Mouse (Mus musculus) hindbrain, embryonic 15.5 days (tissue): ENCODE data around the gene Rnf39. TPM values are rescaled to one million over a fixed set of nuclear protein-coding genes. Genes with fewer than 3 reads are reported as not detected.
A peak's percentile ranks its signal among the peaks of the same experiment; 100 is the strongest.

ENCODE experiments used
- ATAC-seq: fragments of 200-750 bp; cut with Nextera tagmentation; 2 replicates; pipeline ENCODE4 v1.8.0; 2017; ENCODE audit warnings: low read depth, moderate number of reproducible peaks, moderate TSS enrichment; ENCODE audit not compliant: low FRiP score
- H3K27ac ChIP-seq: fragments of 300-500 bp; sonication (generic); replicated peaks from 2 replicates; pipeline ENCODE4 v1.5.1; 2015; ENCODE audit warnings: mild to moderate bottlenecking, inconsistent platforms
- H3K27me3 ChIP-seq: fragments of 300-500 bp; sonication (generic); 2 replicates; pipeline ENCODE4 v1.6.1; 2015; ENCODE audit warnings: control low read depth, inconsistent platforms
- H3K36me3 ChIP-seq: fragments of 300-500 bp; sonication (generic); 2 replicates; pipeline ENCODE4 v1.6.1; 2015; ENCODE audit warnings: control low read depth, inconsistent platforms
- H3K4me1 ChIP-seq: fragments of 300-500 bp; sonication (generic); replicated peaks from 2 replicates; pipeline ENCODE4 v1.6.1; 2015; ENCODE audit warnings: control low read depth, inconsistent platforms
- H3K4me2 ChIP-seq: fragments of 300-500 bp; sonication (generic); 2 replicates; pipeline ENCODE4 v1.6.1; 2015; ENCODE audit warnings: moderate library complexity, mild to moderate bottlenecking, inconsistent platforms
- H3K4me3 ChIP-seq: fragments of 300-500 bp; sonication (generic); 2 replicates; pipeline ENCODE4 v1.5.1; 2015; ENCODE audit warnings: mild to moderate bottlenecking, inconsistent platforms
- H3K9ac ChIP-seq: fragments of 300-500 bp; sonication (generic); 2 replicates; pipeline ENCODE4 v1.6.1; 2015; ENCODE audit warnings: inconsistent platforms
- H3K9me3 ChIP-seq: fragments of 300-500 bp; sonication (generic); 2 replicates; pipeline ENCODE4 v1.6.1; 2016; ENCODE audit warnings: control low read depth, inconsistent platforms
- WGBS: fragments of 180-500 bp; shearing (Covaris S2); methylation state at CpG from one replicate; pipeline ENCODE4 v1.1.7; 2015; 5-methylcytosine and 5-hydroxymethylcytosine counted together
- polyA plus RNA-seq: library from polyadenylated mRNA; unstranded; fragments of >200 nt; fragmentation: Nextera tagmentation; extraction: Ambion mirVana; gene quantifications from 2 replicates; pipeline ENCODE4 v1.2.1, GENCODE M21; 2015

Rnf39 gene
- polyA plus RNA-seq, 1 experiment from 2014 or later = 1.5 TPM

GRCm38 (mm10) chr17:36914108-36914507 lies 28.6 kb upstream of the Rnf39 start:
- no peaks in the 10 kb centered on the region for H3K9me3 ChIP-seq
- no peaks in the 10 kb centered on the region for H3K36me3 ChIP-seq
- no peak overlapping the region for H3K9ac ChIP-seq
- no peak overlapping the region for H3K4me3 ChIP-seq
- ATAC-seq = no peak
- no peaks in the 10 kb centered on the region for H3K4me1 ChIP-seq
- no peak overlapping the region for H3K4me2 ChIP-seq
- 7% methylated on average over 2 of the region's 2 CpGs for WGBS
- H3K27ac ChIP-seq = no peak overlapping the region
- H3K27me3 ChIP-seq = no peaks in the 10 kb centered on the region

- Histone ChIP-seq H3K36me3 (no peaks in the 10 kb centered on the region), H3K9me3 (no peaks in the 10 kb centered on the region), H3K4me2 (no peak overlapping the region), H3K4me3 (no peak overlapping the region), H3K9ac (no peak overlapping the region), H3K27me3 (no peaks in the 10 kb centered on the region), H3K27ac (no peak overlapping the region), H3K4me1 (no peaks in the 10 kb centered on the region)
- ATAC-seq = no peak
- 13% methylated on average over 9 of the region's 9 CpGs for WGBS
Observed at GRCm38 (mm10) chr17:36915076-36915475, 27.6 kb upstream of the Rnf39 start.

GRCm38 (mm10) chr17:36920239-36920638 lies 22.5 kb upstream of the Rnf39 start:
- no peak overlapping the region for H3K9ac ChIP-seq
- no peak overlapping the region for H3K4me2 ChIP-seq
- no peak overlapping the region for H3K4me3 ChIP-seq
- no peaks in the 10 kb centered on the region for H3K4me1 ChIP-seq
- ATAC-seq = no peak
- H3K36me3 ChIP-seq = no peaks in the 10 kb centered on the region
- H3K27ac ChIP-seq = no peak overlapping the region
- WGBS = 62% methylated on average over 15 of the region's 15 CpGs
- H3K9me3 ChIP-seq = no peaks in the 10 kb centered on the region
- no peaks in the 10 kb centered on the region for H3K27me3 ChIP-seq

DNA sequence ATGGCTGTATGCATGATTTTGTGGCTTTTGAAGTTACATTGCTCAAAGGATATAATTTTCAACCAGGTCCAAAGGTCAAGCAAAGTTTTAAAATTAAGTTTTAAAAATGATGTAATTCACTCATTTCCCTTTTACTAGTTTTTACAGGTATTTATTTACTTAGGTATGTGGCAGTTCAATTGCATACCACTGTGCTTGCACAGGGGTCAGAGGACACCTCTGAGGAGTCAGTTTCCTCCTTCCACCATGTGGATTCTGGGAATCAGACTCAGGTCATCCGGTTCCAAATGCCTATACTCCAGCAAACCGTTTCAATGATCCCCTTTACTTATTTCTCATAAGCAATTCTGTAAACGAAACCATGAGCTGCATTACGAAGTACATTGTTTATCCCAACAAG lies 20.0 kb upstream of the Rnf39 start:
- no peak for ATAC-seq

GRCm38 (mm10) chr17:36923491-36923890 lies 19.2 kb upstream of the Rnf39 start:
- Histone ChIP-seq H3K4me2 (no peak overlapping the region), H3K4me3 (no peak overlapping the region), H3K9me3 (no peaks in the 10 kb centered on the region), H3K27me3 (no peaks in the 10 kb centered on the region), H3K36me3 (no peaks in the 10 kb centered on the region), H3K4me1 (no peaks in the 10 kb centered on the region), H3K9ac (no peak overlapping the region), H3K27ac (no peak overlapping the region)
- 62% methylated on average over 4 of the region's 4 CpGs for WGBS
- ATAC-seq = no peak

More for the DNA sequence above, 20.0 kb upstream of the Rnf39 start:
- Histone ChIP-seq H3K4me1 (no peaks in the 10 kb centered on the region), H3K9ac (no peak overlapping the region), H3K36me3 (no peaks in the 10 kb centered on the region), H3K27ac (no peak overlapping the region), H3K9me3 (no peaks in the 10 kb centered on the region), H3K4me3 (no peak overlapping the region), H3K27me3 (no peaks in the 10 kb centered on the region), H3K4me2 (no peak overlapping the region)
- WGBS = 89% methylated on average over 4 of the region's 4 CpGs

- 68% methylated on average over 10 of the region's 10 CpGs for WGBS
- H3K4me1 ChIP-seq = no peaks in the 10 kb centered on the region
- H3K36me3 ChIP-seq = no peaks in the 10 kb centered on the region
- no peak for ATAC-seq
- H3K4me3 ChIP-seq = no peak overlapping the region
- H3K4me2 ChIP-seq = no peak overlapping the region
- H3K27me3 ChIP-seq = no peaks in the 10 kb centered on the region
- H3K9me3 ChIP-seq = no peaks in the 10 kb centered on the region
- no peak overlapping the region for H3K9ac ChIP-seq
- no peak overlapping the region for H3K27ac ChIP-seq
Observed at GRCm38 (mm10) chr17:36927496-36928120, 15.1 kb upstream of the Rnf39 start.

DNA sequence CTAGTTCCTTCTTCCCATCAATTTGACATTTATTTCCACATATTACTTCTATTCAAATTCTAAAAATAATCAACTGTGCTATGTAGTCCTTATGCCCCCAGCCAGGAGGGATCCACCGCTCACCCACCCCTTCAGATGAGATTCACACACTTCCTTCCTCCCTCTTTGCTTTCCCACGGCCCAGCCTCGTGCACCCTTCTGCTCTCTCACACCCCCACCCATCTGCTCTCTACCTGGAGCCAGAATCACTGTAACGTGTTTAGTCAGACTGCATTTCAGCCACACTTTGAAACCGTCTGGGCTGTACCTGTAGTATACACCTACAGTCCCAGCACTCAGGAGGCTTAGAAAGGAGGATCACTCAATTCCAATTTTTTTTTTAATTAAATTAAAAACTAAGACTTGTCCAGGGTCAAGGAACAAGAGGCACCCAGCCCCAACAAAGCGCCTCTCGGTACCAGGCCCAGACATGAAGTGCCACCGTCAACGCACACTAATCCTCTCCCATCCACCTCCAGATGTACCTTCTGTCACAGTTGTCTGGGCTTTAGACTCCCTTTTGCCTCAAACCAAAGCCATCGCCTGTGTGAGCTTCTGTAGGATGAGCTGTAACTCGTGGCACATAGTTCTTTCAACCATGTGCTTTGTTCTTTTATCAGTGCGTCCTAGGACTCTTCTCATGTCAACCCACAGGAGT lies 13.3 kb upstream of the Rnf39 start:
- Histone ChIP-seq H3K36me3 (no peaks in the 10 kb centered on the region), H3K4me3 (no peak overlapping the region), H3K4me2 (no peak overlapping the region), H3K27me3 (no peaks in the 10 kb centered on the region), H3K9ac (no peak overlapping the region), H3K27ac (no peak overlapping the region), H3K4me1 (no peaks in the 10 kb centered on the region), H3K9me3 (no peaks in the 10 kb centered on the region)
- WGBS = 73% methylated on average over 12 of the region's 12 CpGs
- ATAC-seq = no peak

DNA sequence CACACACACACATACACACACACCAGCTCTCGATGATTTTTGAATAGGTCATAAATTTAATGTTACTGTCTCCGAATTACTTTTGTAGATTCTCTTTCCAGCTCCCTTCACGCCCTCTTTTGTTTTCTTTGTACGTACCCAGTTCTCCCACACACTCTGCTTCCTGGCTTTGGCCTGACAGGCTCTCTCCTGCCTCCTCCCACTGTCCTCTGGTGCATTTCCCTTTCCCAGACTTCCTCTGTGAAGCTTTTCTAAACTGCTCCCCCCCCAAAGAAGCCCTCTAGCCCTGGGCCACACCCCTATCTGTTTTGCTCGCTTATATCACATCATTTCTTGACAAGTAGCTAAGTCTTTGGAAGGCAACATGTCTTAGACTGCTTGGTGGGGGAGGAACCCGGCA lies 12.5 kb upstream of the Rnf39 start:
- no peaks in the 10 kb centered on the region for H3K27me3 ChIP-seq
- 71% methylated on average over 6 of the region's 6 CpGs for WGBS
- ATAC-seq = no peak
- no peaks in the 10 kb centered on the region for H3K9me3 ChIP-seq
- no peak overlapping the region for H3K4me3 ChIP-seq
- H3K36me3 ChIP-seq = no peaks in the 10 kb centered on the region
- H3K27ac ChIP-seq = no peak overlapping the region
- H3K4me1 ChIP-seq = no peaks in the 10 kb centered on the region
- H3K4me2 ChIP-seq = no peak overlapping the region
- H3K9ac ChIP-seq = no peak overlapping the region

DNA sequence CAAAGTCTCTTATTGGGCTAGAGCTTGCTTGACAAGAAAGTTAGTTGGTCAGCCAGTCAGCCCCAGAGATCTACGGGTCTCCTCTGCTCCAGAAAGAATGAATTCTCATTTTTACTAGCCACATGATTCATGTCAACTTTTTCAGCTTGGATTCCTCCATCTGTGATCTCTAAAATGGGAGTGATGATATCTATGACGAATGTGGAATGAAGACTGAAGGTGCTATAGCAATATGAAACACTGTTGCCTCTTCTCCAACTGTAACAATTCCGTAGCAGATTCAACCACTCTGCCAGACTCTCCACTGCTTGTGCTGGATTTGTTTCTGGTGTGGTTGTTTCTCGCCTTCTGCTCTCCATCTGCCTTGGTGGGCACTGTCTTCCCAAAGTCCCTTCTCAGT lies 11.6 kb upstream of the Rnf39 start:
- Histone ChIP-seq H3K9me3 (no peaks in the 10 kb centered on the region), H3K9ac (no peak overlapping the region), H3K36me3 (no peaks in the 10 kb centered on the region), H3K27me3 (no peaks in the 10 kb centered on the region), H3K4me2 (no peak overlapping the region), H3K4me1 (no peaks in the 10 kb centered on the region), H3K27ac (no peak overlapping the region), H3K4me3 (no peak overlapping the region)
- no peak for ATAC-seq
- 89% methylated on average over 4 of the region's 4 CpGs for WGBS

DNA sequence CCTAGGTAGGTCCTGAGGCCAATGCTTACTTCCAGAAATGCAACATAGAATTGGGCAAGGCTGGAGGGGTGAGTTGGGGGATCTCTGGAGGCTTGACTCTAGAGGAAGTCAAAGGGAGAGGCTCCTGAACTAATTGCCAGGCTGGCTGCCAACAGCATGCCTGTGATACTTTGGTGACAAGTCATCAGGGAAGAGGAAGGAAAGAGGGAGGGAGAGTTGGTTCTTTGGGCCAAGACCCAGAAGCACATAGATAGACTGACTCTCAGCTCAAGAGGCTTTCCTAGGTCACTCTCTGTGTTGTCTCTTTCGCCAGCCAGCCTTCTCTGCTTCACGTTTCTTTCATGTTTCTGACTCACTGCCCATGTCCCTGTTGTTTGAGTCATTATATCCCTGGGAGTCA lies 10.9 kb upstream of the Rnf39 start:
- Histone ChIP-seq H3K9me3 (no peaks in the 10 kb centered on the region), H3K9ac (no peak overlapping the region), H3K27ac (no peak overlapping the region), H3K36me3 (no peaks in the 10 kb centered on the region), H3K4me3 (no peak overlapping the region), H3K4me2 (no peak overlapping the region), H3K4me1 (no peaks in the 10 kb centered on the region), H3K27me3 (no peaks in the 10 kb centered on the region)
- no peak for ATAC-seq
- 85% methylated on average over 2 of the region's 2 CpGs for WGBS

DNA sequence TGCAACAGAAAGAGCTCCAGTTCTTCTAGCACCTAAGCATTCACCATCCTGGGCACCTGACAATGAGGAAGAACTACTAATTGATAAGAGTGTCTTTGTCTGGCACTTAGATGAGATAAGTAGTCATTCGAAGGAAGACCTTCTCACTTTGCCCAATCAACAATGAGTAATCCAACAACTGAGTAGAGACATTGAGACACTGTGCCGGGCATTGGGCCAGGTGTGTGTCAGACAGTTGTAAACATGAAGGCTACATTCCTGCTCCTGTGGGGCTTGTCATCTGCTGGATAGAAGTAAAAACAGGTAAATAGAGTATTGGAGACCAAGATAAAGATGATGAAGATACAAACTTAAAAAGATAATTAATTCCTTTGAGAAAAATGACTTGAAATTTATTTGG lies 4.7 kb upstream of the Rnf39 start:
- Histone ChIP-seq H3K9me3 (no peaks in the 10 kb centered on the region), H3K4me1 (peaks cover 7% of the 10 kb centered on the region), H3K9ac (no peak overlapping the region), H3K27ac (no peak overlapping the region), H3K36me3 (no peaks in the 10 kb centered on the region), H3K4me3 (no peak overlapping the region), H3K4me2 (no peak overlapping the region), H3K27me3 (peaks cover 16% of the 10 kb centered on the region)
- ATAC-seq = no peak
- 93% methylated on average over 2 of the region's 2 CpGs for WGBS

DNA sequence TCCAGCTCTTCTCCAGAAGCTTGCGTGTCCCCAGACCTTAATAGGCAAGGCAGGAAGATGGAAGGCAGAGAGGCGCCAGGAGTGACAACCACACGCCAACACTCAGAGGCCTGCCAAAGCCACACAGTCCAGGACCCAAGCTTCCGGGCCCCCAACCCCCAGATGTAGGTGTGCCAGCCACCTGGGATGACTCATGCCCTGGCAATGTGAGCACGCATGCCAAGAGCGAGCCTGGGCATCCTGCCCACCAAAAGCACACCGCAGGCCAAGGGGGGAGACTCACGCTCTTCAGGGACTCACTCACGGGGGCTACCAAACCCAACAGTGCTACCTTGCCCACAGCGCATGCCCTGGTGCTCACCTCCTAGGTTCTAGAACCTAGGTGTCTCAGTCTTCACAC lies 327 bp upstream of the Rnf39 start:
- Histone ChIP-seq H3K4me3 (peak overlapping the region; percentile 39), H3K4me1 (peaks cover 29% of the 10 kb centered on the region), H3K9ac (no peak overlapping the region), H3K27me3 (peaks cover 33% of the 10 kb centered on the region), H3K27ac (no peak overlapping the region), H3K9me3 (no peaks in the 10 kb centered on the region), H3K36me3 (no peaks in the 10 kb centered on the region), H3K4me2 (peak overlapping the region; percentile 66)
- ATAC-seq = no peak
- WGBS = 52% methylated on average over 10 of the region's 10 CpGs

- peak overlapping the region; percentile 39 for H3K4me3 ChIP-seq
- 33% methylated on average over 5 of the region's 5 CpGs for WGBS
- no peaks in the 10 kb centered on the region for H3K9me3 ChIP-seq
- H3K27me3 ChIP-seq = peaks cover 33% of the 10 kb centered on the region
- peak overlapping the region; percentile 66 for H3K4me2 ChIP-seq
- H3K27ac ChIP-seq = no peak overlapping the region
- 0 out of 2 replicates have a peak overlapping the region, but pooled peaks have one; percentile 28 for H3K9ac ChIP-seq
- peaks cover 32% of the 10 kb centered on the region for H3K4me1 ChIP-seq
- peaks cover 1% of the 10 kb centered on the region for H3K36me3 ChIP-seq
- no peak for ATAC-seq
Observed at GRCm38 (mm10) chr17:36943691-36944090, 973 bp downstream of the Rnf39 start.
